Mouse (Mus musculus) spleen, adult 12 weeks (tissue): ENCODE results near the gene Slc25a26.
"Not testable (repeated sequence)": the region's sequence is repeated elsewhere in the genome, so short reads cannot be mapped to it uniquely, and the experiment has no call there.

Source experiments
- DNase-seq: peaks from one replicate; pipeline ENCODE4 v3.0.0; 2022; ENCODE audit warnings: low spot score

The Slc25a26 gene

DNA sequence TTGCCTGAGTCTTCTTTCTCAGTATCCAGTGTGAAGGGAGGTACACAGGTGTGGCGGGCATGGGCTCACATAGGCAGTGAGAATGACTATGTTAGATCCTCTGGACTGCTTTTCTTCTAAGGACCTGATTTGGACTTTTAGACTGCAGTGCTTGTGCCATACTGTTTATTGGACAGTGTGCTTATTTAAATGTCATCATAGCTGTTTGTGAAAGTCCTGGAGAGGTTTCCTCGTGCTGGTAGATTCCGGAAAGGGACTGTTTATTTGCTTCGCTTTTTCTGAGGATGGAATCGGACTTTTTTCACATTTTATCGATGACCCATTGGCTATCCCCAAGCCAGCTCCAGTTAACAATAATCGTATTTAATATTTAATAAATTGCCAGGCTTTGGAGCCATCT lies 50.7 kb downstream of the Slc25a26 start:
- no peak for DNase-seq

DNA sequence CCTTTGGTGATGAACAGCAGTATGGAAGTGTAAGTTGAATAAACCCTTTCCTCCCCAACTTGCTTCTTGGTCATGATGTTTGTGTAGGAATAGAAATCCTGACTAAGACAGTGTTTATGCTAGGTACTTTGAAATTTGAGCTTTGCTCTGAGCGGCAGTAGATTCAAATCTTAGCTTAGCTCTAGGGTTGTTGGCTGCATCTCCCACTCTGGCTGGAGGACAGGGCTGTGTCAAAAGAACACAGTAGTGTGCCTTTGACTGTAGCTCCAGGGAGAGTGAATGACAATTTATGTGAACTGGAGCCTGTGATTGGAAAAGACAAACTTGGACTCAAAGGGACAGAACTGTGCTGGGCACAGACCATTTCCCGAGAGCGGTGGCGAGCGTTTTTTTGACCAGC lies 53.0 kb downstream of the Slc25a26 start:
- no peak for DNase-seq

- not testable (repeated sequence) for DNase-seq
These were observed 58.5 kb downstream of the Slc25a26 start for GRCm38 (mm10) chr6:94558603-94559002.

- no peak for DNase-seq
These were observed 60.8 kb downstream of the Slc25a26 start for GRCm38 (mm10) chr6:94560896-94561295.

DNA sequence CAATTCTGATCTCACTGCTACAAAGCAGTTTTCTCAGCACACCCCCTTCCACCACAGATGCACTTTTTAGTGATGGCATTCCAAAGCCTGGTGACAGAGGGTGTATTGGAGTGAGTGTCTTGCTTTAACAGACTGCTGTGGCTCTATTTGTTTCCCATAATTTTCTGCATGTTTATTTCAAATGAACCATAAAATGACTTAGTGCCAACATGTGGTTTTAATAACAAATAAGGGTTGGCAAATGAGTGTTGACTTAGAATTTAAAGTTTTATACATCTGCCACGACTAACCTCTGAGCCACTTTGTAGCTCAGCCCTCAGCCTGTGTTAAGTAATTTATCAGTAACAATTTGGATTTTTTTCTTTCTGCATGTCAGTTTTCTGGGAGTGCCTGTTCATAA lies 61.2 kb downstream of the Slc25a26 start:
- no peak for DNase-seq

- no peak for DNase-seq
These were observed 63.2 kb downstream of the Slc25a26 start for GRCm38 (mm10) chr6:94563203-94563940.

DNA sequence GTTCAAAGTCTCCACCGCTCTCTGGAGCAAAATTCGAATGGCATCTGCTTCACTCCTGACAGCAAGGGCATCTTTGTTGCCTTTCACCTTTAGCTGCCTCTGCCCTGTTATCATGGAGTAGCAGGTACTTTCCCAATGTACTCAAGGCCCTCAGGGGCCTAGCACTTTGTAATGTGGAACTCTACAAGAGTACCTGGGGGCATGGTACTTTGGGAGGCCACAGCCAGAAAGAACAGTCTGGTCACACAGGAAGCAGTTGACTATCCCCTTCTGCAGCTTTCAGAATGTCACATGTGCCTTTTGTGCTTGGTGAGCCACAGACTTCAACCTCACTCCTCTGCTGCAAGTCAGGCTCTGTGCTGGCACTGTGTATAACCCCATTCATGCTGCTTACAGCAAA lies 65.6 kb downstream of the Slc25a26 start:
- DNase-seq: no peak

DNA sequence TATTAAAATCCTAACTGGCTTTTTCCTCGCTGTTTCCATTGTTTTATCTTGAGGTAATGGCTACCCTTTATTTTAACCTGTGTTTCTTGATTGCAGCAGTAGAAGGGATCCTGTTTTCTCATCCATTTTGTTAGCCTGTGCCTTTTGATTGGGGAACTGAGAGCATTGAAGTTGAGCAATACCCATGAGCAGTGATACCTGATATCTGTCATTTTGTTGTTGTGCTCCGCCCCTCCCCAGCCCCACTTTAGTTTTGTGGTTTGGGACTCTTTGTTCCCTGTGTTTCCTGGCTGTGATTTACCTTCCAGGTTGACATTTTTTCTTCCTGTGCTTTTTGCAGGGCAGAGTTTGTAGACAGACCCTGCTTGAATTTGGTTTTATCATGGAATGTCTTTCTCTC lies 67.9 kb downstream of the Slc25a26 start:
- DNase-seq: no peak

GRCm38 (mm10) chr6:94575526-94576166 lies 75.5 kb downstream of the Slc25a26 start:
- no peak for DNase-seq

DNA sequence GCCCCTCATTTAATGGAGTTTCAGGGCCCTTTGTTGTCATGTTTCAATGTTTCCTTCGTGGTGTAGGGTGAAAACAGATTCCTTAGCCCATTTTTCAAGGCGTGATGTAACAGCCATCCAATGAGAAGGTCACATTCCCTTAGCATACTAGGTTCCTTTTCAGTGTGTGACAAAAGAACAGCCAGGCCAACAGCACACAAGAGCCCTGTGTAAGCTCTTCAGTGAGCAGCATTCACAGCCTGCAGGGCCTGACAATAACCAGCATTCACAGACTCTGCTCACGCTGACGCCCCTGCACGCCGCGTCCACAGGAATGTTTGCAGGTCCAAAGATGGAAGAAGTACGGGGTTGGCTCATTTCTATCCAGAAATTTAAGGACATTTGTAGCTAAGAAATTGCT lies 77.9 kb downstream of the Slc25a26 start:
- DNase-seq: no peak

DNA sequence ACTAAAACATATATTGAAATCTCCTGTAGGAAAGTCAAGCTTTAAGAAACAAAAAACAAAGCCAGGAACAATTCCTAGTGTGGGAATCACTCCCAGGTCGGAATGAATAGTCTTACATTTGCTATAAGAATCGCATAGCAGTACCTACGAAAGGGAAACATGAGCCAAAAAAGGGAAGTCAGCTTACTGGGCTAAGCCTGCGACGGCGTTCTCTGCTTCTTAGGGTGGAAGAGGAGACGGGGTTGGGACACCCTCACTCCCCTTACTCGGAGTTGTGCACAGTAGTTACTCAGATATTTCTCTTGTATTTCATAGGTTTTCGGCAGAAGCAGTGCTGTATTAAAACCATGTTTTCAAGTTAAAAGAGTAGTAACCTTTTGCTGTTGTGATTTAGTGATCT lies 81.9 kb downstream of the Slc25a26 start:
- no peak for DNase-seq

DNA sequence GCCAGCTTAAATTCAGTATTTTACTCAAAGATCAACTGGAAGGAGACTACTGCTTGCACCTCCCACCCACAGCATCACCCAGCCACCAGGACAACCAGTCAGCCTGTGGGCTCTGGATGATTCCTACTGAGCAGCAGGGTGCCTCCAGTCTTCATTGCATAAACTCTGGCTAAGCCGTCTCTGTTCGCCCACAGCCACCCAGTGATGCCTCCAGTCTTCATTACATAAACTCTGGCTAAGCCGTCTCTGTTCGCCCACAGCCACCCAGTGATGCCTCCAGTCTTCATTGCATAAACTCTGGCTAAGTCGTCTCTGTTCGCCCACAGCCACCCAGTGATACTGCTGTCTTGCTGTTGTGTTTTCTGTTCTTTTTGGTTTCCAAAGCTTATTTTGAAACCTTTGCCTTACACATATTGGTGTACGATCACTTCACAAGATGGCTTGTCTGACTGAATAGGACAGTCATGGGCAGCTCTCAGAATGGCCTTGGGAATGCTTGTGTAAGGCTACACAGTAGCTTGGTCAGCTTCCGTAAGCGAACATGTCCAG lies 84.1 kb downstream of the Slc25a26 start:
- no peak for DNase-seq

GRCm38 (mm10) chr6:94584976-94585375 lies 84.8 kb downstream of the Slc25a26 start:
- no peak for DNase-seq

GRCm38 (mm10) chr6:94588365-94588764 lies 88.2 kb downstream of the Slc25a26 start:
- no peak for DNase-seq

DNA sequence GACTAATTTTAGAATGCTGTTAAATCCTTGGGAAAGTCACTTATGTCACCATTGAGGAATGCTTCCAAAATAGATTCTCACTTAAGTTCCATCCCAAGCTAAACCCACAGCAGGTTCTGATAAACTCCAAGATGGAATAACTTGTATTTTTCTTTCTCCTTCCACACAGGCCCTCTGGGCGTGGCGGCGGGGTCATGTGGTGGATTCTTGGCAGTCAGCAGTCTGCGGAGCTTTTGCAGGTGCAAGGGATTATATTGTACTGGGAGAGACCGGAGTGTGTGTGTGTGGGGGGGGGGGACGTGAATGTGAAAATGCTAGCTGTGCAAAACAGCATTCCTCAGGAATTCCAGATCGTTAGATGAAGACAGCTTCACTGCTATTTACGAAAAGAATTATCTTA lies 92.1 kb downstream of the Slc25a26 start:
- no peak for DNase-seq

DNA sequence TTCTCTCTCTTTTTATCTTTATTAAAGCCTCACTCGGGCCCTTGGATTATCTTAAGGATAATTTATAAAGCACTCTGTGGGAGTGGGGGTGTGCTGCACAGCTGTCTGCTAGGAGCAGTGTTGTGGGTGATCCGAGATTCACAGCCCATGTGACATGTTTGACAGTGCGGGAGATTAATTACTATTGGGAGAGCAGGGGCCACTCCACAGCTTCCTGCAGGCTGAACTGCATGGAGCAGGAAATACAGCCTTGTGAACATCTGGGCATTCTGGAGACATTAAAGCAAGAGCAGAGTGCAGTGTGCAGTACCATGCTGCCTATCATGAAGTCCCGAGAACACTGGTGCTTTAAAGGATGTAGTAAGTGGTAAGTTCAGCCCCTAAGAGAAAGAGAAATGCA lies 92.6 kb downstream of the Slc25a26 start:
- DNase-seq: no peak

GRCm38 (mm10) chr6:94594096-94594665 lies 94.0 kb downstream of the Slc25a26 start:
- DNase-seq: no peak

GRCm38 (mm10) chr6:94594711-94595110 lies 94.6 kb downstream of the Slc25a26 start:
- DNase-seq: no peak

DNA sequence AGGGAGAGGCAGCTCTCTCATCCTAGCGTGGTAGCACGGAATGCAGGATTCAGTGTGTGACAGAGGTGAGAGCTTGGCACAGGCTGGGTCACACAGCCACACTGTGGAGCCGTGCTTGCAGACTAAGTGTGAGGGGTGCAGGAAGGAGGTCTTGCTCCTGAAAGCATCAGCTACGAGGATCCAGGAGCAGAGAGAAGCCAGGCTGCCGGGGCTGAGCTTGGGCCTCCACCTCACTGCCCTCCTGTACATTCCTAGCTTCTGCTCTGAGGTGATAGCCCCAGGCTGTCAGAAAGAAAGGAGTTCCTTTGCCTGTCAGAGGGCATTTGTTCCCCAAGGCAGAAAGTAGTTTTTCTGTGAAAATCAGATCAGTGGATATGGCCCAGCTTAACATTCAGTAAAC lies 95.1 kb downstream of the Slc25a26 start:
- no peak for DNase-seq

- DNase-seq: no peak
These were observed 96.1 kb downstream of the Slc25a26 start for GRCm38 (mm10) chr6:94596051-94596760.

DNA sequence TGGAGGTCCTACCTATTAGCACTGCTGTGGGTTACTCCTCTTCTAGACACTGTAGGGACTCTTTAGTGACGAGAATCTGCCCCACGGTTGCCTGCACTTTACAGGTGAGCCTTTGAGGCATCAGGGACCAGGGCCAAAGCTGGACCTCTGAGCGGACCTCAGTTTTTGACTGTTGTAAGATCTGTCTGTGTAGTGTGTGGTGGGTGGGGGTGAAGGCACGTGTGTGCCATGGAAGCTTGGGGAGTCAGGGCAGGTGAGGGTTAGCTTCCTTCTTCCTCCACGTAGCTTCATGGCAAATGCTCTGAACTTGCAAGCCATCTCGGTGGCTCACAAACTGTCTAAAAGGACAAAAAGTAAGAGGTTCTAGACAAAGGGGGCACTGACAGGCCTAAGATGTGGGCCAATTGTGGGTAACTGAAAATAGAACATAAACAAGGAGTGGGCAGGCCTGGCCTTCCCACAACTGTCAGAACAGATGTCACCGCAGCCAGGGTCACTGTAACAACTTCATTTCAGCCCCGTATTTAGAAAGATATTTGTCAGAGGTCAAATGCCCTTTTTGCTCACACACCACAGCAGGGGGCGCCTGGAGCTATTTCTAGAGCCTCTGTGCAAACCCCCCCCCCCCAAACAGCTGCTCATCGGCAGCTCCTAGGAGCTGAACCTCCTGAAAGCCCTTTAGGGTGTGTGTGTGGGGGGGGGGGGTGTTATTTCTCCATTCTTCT lies 96.8 kb downstream of the Slc25a26 start:
- no peak for DNase-seq

- DNase-seq: no peak
These were observed 98.3 kb downstream of the Slc25a26 start for GRCm38 (mm10) chr6:94598421-94598820.
